Mouse (Mus musculus): ENCODE measurements around the gene Rhcg.

Gene Rhcg

GRCm38 (mm10) chr7:79548893-79549555 is 68.4 kb downstream of the Rhcg start:
- DNase-seq = no peak

GRCm38 (mm10) chr7:79547092-79547491 is 70.4 kb downstream of the Rhcg start:
- DNase-seq = peak; percentile 73

GRCm38 (mm10) chr7:79545066-79545400 is 72.4 kb downstream of the Rhcg start:
- no peak for DNase-seq

- DNase-seq = no peak
Observed at GRCm38 (mm10) chr7:79544281-79545065, 73.0 kb downstream of the Rhcg start.

Data from liver (tissue).